Mouse (Mus musculus) heart, embryonic 14.5 days (tissue): ENCODE measurements at regions not wholly inside any gene's neighbourhood (a gene's known extent, or its start where the extent isn't known, plus 50 kb on each side); places are given as distances from the start of the nearest gene placed in this dataset.

Experiments
- ATAC-seq: fragments of 200-750 bp; cut with Nextera tagmentation; 2 replicates; pipeline ENCODE4 v1.8.0; 2017; ENCODE audit warnings: low read depth, moderate TSS enrichment; ENCODE audit not compliant: insufficient number of reproducible peaks, insufficient read depth, low FRiP score
- H3K27ac ChIP-seq, 2 experiments: fragments of 200-500 bp in 1 of 2; fragments of 300-500 bp in 1 of 2; sonication (generic) in 1 of 2; replicated peaks in 1 of 2; 2 replicates each; pipeline ENCODE4 v1.5.1; 2012 to 2014; ENCODE audit warnings: low read depth in 2 of 2, low read length in 2 of 2, control low read depth in 1 of 2, mild to moderate bottlenecking in 1 of 2, mixed read lengths in 1 of 2; ENCODE audit not compliant: control insufficient read depth in 1 of 2, insufficient read depth in 1 of 2
- H3K27me3 ChIP-seq: fragments of 300-500 bp; sonication (generic); 2 replicates; pipeline ENCODE4 v1.6.1; 2014; ENCODE audit warnings: mild to moderate bottlenecking, low read length, control low read depth; ENCODE audit not compliant: control insufficient read depth, insufficient read depth
- H3K36me3 ChIP-seq: fragments of 300-500 bp; sonication (generic); 2 replicates; pipeline ENCODE4 v1.6.1; 2014; ENCODE audit warnings: mild to moderate bottlenecking, control low read depth, low read length, mixed read lengths; ENCODE audit not compliant: control insufficient read depth, insufficient read depth
- H3K4me1 ChIP-seq, 2 experiments: fragments of 200-500 bp in 1 of 2; fragments of 300-500 bp in 1 of 2; sonication (generic) in 1 of 2; 2 replicates each; pipeline ENCODE4 v1.6.1; 2012 to 2014; ENCODE audit warnings: low read length in 2 of 2, control low read depth in 1 of 2, mixed read lengths in 1 of 2; ENCODE audit not compliant: control insufficient read depth in 2 of 2, insufficient read depth in 2 of 2
- H3K4me2 ChIP-seq: fragments of 300-500 bp; sonication (generic); 2 replicates; pipeline ENCODE4 v1.6.1; 2014; ENCODE audit warnings: mild to moderate bottlenecking, low read length
- H3K4me3 ChIP-seq, 2 experiments: fragments of 200-500 bp in 1 of 2; fragments of 300-500 bp in 1 of 2; sonication (generic) in 1 of 2; 2 replicates each; pipeline ENCODE4 v1.5.1; 2012 to 2014; ENCODE audit warnings: low read length in 2 of 2, mild to moderate bottlenecking in 2 of 2, control low read depth in 1 of 2, low read depth in 1 of 2, moderate library complexity in 1 of 2; ENCODE audit not compliant: control insufficient read depth in 1 of 2, insufficient read depth in 1 of 2
- H3K9ac ChIP-seq: fragments of 300-500 bp; sonication (generic); 2 replicates; pipeline ENCODE4 v1.6.1; 2014; ENCODE audit warnings: mild to moderate bottlenecking, low read length
- H3K9me3 ChIP-seq: fragments of 300-500 bp; sonication (generic); 2 replicates; pipeline ENCODE4 v1.6.1; 2016; ENCODE audit warnings: low read length, control low read depth; ENCODE audit not compliant: control insufficient read depth
- WGBS: fragments of 180-500 bp; shearing (Covaris S2); extraction: QIAGEN DNeasy Blood & Tissue Kit; methylation state at CpG from one replicate; pipeline ENCODE4 v1.1.7; 2014; 5-methylcytosine and 5-hydroxymethylcytosine counted together

- WGBS, result 44% methylated on average over 1 of the region's 1 CpGs
- H3K4me1 ChIP-seq, result no peaks in the 10 kb centered on the region
- H3K4me3 ChIP-seq, result no peak overlapping the region
- H3K27me3 ChIP-seq, result no peaks in the 10 kb centered on the region
- no peak overlapping the region for H3K27ac ChIP-seq
- no peaks in the 10 kb centered on the region for H3K36me3 ChIP-seq
- H3K9ac ChIP-seq, result no peak overlapping the region
- ATAC-seq, result no peak
- no peak overlapping the region for H3K4me2 ChIP-seq
- no peaks in the 10 kb centered on the region for H3K9me3 ChIP-seq
These were observed 57.2 kb downstream of the Foxa2 start for GRCm38 (mm10) chr2:147989616-147990015.

GRCm38 (mm10) chr2:147988586-147988985 lies 58.2 kb downstream of the Foxa2 start:
- Histone ChIP-seq H3K27ac (no peak overlapping the region), H3K9me3 (no peaks in the 10 kb centered on the region), H3K4me3 (no peak overlapping the region), H3K9ac (no peak overlapping the region), H3K4me2 (no peak overlapping the region), H3K36me3 (no peaks in the 10 kb centered on the region), H3K4me1 (no peaks in the 10 kb centered on the region), H3K27me3 (no peaks in the 10 kb centered on the region)
- no peak for ATAC-seq

- Histone ChIP-seq H3K9me3 (no peaks in the 10 kb centered on the region), H3K4me2 (no peak overlapping the region), H3K4me3 (no peak overlapping the region), H3K4me1 (no peaks in the 10 kb centered on the region), H3K9ac (no peak overlapping the region), H3K36me3 (no peaks in the 10 kb centered on the region), H3K27me3 (no peaks in the 10 kb centered on the region), H3K27ac (no peak overlapping the region)
- no peak for ATAC-seq
- WGBS, result 61% methylated on average over 2 of the region's 2 CpGs
These were observed 61.6 kb downstream of the Foxa2 start for GRCm38 (mm10) chr2:147985261-147985575.

- Histone ChIP-seq H3K4me3 (no peak overlapping the region), H3K4me2 (no peak overlapping the region), H3K27me3 (no peaks in the 10 kb centered on the region), H3K4me1 (no peaks in the 10 kb centered on the region), H3K27ac (no peak overlapping the region), H3K36me3 (no peaks in the 10 kb centered on the region), H3K9me3 (no peaks in the 10 kb centered on the region), H3K9ac (no peak overlapping the region)
- ATAC-seq, result no peak
- 51% methylated on average over 12 of the region's 12 CpGs for whole genome bisulfite sequencing
These were observed 62.1 kb downstream of the Foxa2 start for GRCm38 (mm10) chr2:147984547-147985260.

- H3K9ac ChIP-seq, result no peak overlapping the region
- H3K9me3 ChIP-seq, result no peaks in the 10 kb centered on the region
- H3K4me2 ChIP-seq, result no peak overlapping the region
- no peaks in the 10 kb centered on the region for H3K36me3 ChIP-seq
- H3K27ac ChIP-seq, result no peak overlapping the region
- no peak overlapping the region for H3K4me3 ChIP-seq
- 89% methylated on average over 6 of the region's 6 CpGs for WGBS
- no peaks in the 10 kb centered on the region for H3K27me3 ChIP-seq
- no peaks in the 10 kb centered on the region for H3K4me1 ChIP-seq
- ATAC-seq, result no peak
These were observed 65.8 kb downstream of the Foxa2 start for GRCm38 (mm10) chr2:147980929-147981479.

GRCm38 (mm10) chr2:147980408-147980807 lies 66.4 kb downstream of the Foxa2 start:
- Histone ChIP-seq H3K9ac (no peak overlapping the region), H3K4me1 (no peaks in the 10 kb centered on the region), H3K4me3 (no peak overlapping the region), H3K4me2 (no peak overlapping the region), H3K9me3 (no peaks in the 10 kb centered on the region), H3K27me3 (no peaks in the 10 kb centered on the region), H3K27ac (no peak overlapping the region), H3K36me3 (no peaks in the 10 kb centered on the region)
- no peak for ATAC-seq
- WGBS, result 78% methylated on average over 1 of the region's 1 CpGs

- Histone ChIP-seq H3K4me1 (no peaks in the 10 kb centered on the region), H3K27ac (no peak overlapping the region), H3K9ac (no peak overlapping the region), H3K9me3 (no peaks in the 10 kb centered on the region), H3K36me3 (no peaks in the 10 kb centered on the region), H3K27me3 (no peaks in the 10 kb centered on the region), H3K4me3 (no peak overlapping the region), H3K4me2 (no peak overlapping the region)
- ATAC-seq, result no peak
- 80% methylated on average over 4 of the region's 4 CpGs for WGBS
These were observed 67.0 kb downstream of the Foxa2 start for GRCm38 (mm10) chr2:147979660-147980364.
